Comparison of ENCODE assay signal across 9 mouse cellular contexts in the genomic region with DNA sequence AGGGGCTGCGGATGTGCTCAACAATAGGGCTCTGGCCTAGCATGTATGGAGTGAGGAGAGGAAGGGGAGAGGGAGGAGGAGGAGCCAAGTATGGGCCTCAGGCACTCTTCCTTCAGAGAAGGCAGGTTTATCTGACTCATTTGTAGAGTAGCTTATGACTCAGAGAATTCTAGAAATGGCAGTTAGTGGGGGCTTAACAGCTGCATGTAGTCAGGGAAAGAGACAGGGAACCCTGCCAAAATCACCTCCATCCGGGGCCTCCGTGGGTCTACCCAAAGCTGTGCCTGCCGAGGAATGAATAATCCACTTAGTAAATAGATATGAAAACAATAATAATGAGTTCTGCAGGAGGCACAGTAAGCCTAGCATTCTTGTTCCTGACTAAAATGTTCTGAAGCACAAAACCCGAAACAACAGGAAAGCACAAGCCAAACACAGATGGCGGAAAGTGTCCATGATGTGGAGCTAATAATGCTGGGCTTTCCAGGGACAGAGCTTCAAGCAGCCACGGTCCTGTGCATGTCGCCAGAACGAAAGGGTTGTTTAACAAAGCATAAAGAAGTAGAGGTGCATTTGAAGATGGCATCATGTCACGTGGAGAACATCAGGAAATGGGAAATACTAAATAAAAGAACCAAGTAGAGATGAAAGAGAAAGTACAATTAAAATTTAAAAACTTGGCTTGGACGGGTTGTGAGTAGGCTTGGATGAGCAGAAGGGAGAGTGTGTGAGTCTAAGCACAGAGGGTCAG. TPM values are rescaled to one million over a fixed set of nuclear protein-coding genes. Genes with fewer than 3 reads are reported as not detected.
A peak's percentile ranks its signal among the peaks of the same experiment; 100 is the strongest.
DNase-seq lines count a peak whose midpoint lies in the region; ATAC-seq and TF ChIP-seq lines count a peak whose summit lies in the region.
"Had no signal": no experiment of that assay in that cellular context is flagged by ENCODE, and none has a peak within 500 bp of the region (broad histone marks: within the 10 kb centered on the region; RNA-seq: fewer than 3 reads in every experiment).

No protein-coding gene starts in this region.

- intact Hi-C loops in gastrocnemius, adult 2 months (cut with DNase I): no loop called here

- peaks cover 25% of the 10 kb centered on the region for H3K27me3 ChIP-seq in liver, embryonic 12.5 days (replicated peaks)

- no peaks in the 10 kb centered on the region for H3K4me1 ChIP-seq in liver, embryonic 12.5 days

- peak; percentile 54 for ATAC-seq in frontal cortex, adult (ENCODE audit: low TSS enrichment)
- ATAC-seq in liver, embryonic 12.5 days: no peak

- H3K9me3 ChIP-seq in liver, embryonic 12.5 days (replicated peaks): no peaks in the 10 kb centered on the region
- H3K9me3 ChIP-seq: G1E had no signal

- no peak overlapping the region for H3K4me2 ChIP-seq in liver, embryonic 12.5 days

- 67% methylated on average over 11 of the region's 11 CpGs for WGBS in liver, embryonic 12.5 days (ENCODE audit: insufficient replicate concordance)

- no peak for DNase-seq in gastrocnemius, adult 2 months
- DNase-seq in gastrocnemius, adult 18-20 months (ENCODE audit: low spot score): no peak
- peak; percentile 83 for DNase-seq in 3T3-L1 (ENCODE audit: low read depth, low spot score)
- peak; percentile 38 to 66 for DNase-seq in left cerebral cortex, adult 9 months (ENCODE audit: low spot score in 2 of 2)
- DNase-seq in thymus, adult 18-20 months: no peak
- no peak for DNase-seq in urinary bladder, postnatal 36 days (ENCODE audit: low spot score in 2 of 2)

- peak overlapping the region; percentile 63 for H3K27ac ChIP-seq in gastrocnemius, adult 2 months
- H3K27ac ChIP-seq in liver, embryonic 12.5 days: no peak overlapping the region

- H3K4me3 ChIP-seq in gastrocnemius, adult 2 months: peak overlapping the region; percentile 21
- no peak overlapping the region for H3K4me3 ChIP-seq in liver, embryonic 12.5 days

- no peaks in the 10 kb centered on the region for H3K36me3 ChIP-seq in liver, embryonic 12.5 days
- H3K36me3 ChIP-seq: G1E had no signal

- no peak overlapping the region for H3K9ac ChIP-seq in liver, embryonic 12.5 days

- no peak for TF ChIP-seq CTCF in gastrocnemius, adult 2 months (IDR thresholded peaks at IDR 0.05)

RNA-seq across cellular contexts. Expression of a gene that starts 8.3 kb away (rescaled TPM):
- 1 to 10 TPM; 3.2 to 3.3 TPM for total RNA-seq in gastrocnemius, adult 2 months (2021)
- total RNA-seq in gastrocnemius, adult 18-20 months (2021): 1 to 10 TPM; 2.0 to 2.7 TPM
- 6.4 and 8.8 TPM in 2 replicates for polyA plus RNA-seq in liver, embryonic 12.5 days (2016; fragmentation: Nextera tagmentation; extraction: Ambion mirVana)

RNA-seq across cellular contexts. Expression of a gene that starts 39.1 kb away (rescaled TPM):
- under 1 TPM; 0.28 to 0.33 TPM for total RNA-seq in gastrocnemius, adult 2 months (2021)
- total RNA-seq in gastrocnemius, adult 18-20 months (2021): 1 to 10 TPM in 1 of 2 experiments, under 1 TPM in 1; 0.57 to 1.1 TPM
- polyA plus RNA-seq in liver, embryonic 12.5 days (2016; fragmentation: Nextera tagmentation; extraction: Ambion mirVana): 8.2 and 8.5 TPM in 2 replicates
- polyA plus RNA-seq: G1E had no signal

Comparison
In these comparisons a context has a peak if more than half of its experiments do, and no peak if none do; other contexts are left out.
1. DNase-seq: peak in 3T3-L1 (single experiment) and left cerebral cortex, adult 9 months (2 of 2); none in gastrocnemius, adult 2 months (single experiment), gastrocnemius, adult 18-20 months (single experiment), thymus, adult 18-20 months (0 of 2) and urinary bladder, postnatal 36 days (0 of 2).